Mouse (Mus musculus): Measurements from ENCODE around the gene Sh3rf1.

The Sh3rf1 gene

GRCm38 (mm10) chr8:61223729-61224379 is at the start of gene Sh3rf1:
TSS of gene Sh3rf1 (plus strand) at chr8:61223872.
- in situ Hi-C loops (cut with MboI; ENCODE audit: low sequenced_read_pairs) = no loop called here

GRCm38 (mm10) chr8:61173921-61174492 is 49.7 kb upstream of the Sh3rf1 start:
- in situ Hi-C loops (cut with MboI; ENCODE audit: low sequenced_read_pairs) = no loop called here

GRCm38 (mm10) chr8:61175876-61176275 is 47.8 kb upstream of the Sh3rf1 start:
- in situ Hi-C loops (cut with MboI; ENCODE audit: low sequenced_read_pairs) = no loop called here

- in situ Hi-C loops (cut with MboI; ENCODE audit: low sequenced_read_pairs) = no loop called here
Observed at GRCm38 (mm10) chr8:61177680-61178593, 45.7 kb upstream of the Sh3rf1 start.

GRCm38 (mm10) chr8:61178594-61179140 is 45.0 kb upstream of the Sh3rf1 start:
- in situ Hi-C loops (cut with MboI; ENCODE audit: low sequenced_read_pairs) = no loop called here

GRCm38 (mm10) chr8:61181592-61181991 is 42.1 kb upstream of the Sh3rf1 start:
- in situ Hi-C loops (cut with MboI; ENCODE audit: low sequenced_read_pairs) = no loop called here

GRCm38 (mm10) chr8:61182020-61182419 is 41.7 kb upstream of the Sh3rf1 start:
- in situ Hi-C loops (cut with MboI; ENCODE audit: low sequenced_read_pairs) = no loop called here

- in situ Hi-C loops (cut with MboI; ENCODE audit: low sequenced_read_pairs) = no loop called here
Observed at GRCm38 (mm10) chr8:61185274-61186198, 38.1 kb upstream of the Sh3rf1 start.

- in situ Hi-C loops (cut with MboI; ENCODE audit: low sequenced_read_pairs) = no loop called here
Observed at GRCm38 (mm10) chr8:61194306-61194925, 29.3 kb upstream of the Sh3rf1 start.

GRCm38 (mm10) chr8:61200254-61200887 is 23.3 kb upstream of the Sh3rf1 start:
- in situ Hi-C loops (cut with MboI; ENCODE audit: low sequenced_read_pairs) = no loop called here

GRCm38 (mm10) chr8:61203035-61203826 is 20.4 kb upstream of the Sh3rf1 start:
- in situ Hi-C loops (cut with MboI; ENCODE audit: low sequenced_read_pairs) = no loop called here

GRCm38 (mm10) chr8:61206876-61207275 is 16.8 kb upstream of the Sh3rf1 start:
- in situ Hi-C loops (cut with MboI; ENCODE audit: low sequenced_read_pairs) = no loop called here

GRCm38 (mm10) chr8:61207636-61208035 is 16.0 kb upstream of the Sh3rf1 start:
- in situ Hi-C loops (cut with MboI; ENCODE audit: low sequenced_read_pairs) = no loop called here

- in situ Hi-C loops (cut with MboI; ENCODE audit: low sequenced_read_pairs) = no loop called here
Observed at GRCm38 (mm10) chr8:61208719-61209118, 15.0 kb upstream of the Sh3rf1 start.

- in situ Hi-C loops (cut with MboI; ENCODE audit: low sequenced_read_pairs) = no loop called here
Observed at GRCm38 (mm10) chr8:61210836-61211235, 12.8 kb upstream of the Sh3rf1 start.

GRCm38 (mm10) chr8:61215081-61215819 is 8.4 kb upstream of the Sh3rf1 start:
- in situ Hi-C loops (cut with MboI; ENCODE audit: low sequenced_read_pairs) = no loop called here

- in situ Hi-C loops (cut with MboI; ENCODE audit: low sequenced_read_pairs) = no loop called here
Observed at GRCm38 (mm10) chr8:61217017-61217416, 6.7 kb upstream of the Sh3rf1 start.

GRCm38 (mm10) chr8:61217426-61217825 is 6.2 kb upstream of the Sh3rf1 start:
- in situ Hi-C loops (cut with MboI; ENCODE audit: low sequenced_read_pairs) = no loop called here
